Mouse (Mus musculus): ENCODE measurements around the gene Supt5.
"Not testable (repeated sequence)": the region's sequence is repeated elsewhere in the genome, so short reads cannot be mapped to it uniquely, and the experiment has no call there.

Supt5 gene

GRCm38 (mm10) chr7:28338108-28338998 is at the start of gene Supt5:
Supt5 (minus strand) TSS chr7:28338746.
- in situ Hi-C loops (cut with MseI, MboI), result no loop called here

GRCm38 (mm10) chr7:28387384-28387783 is 48.8 kb upstream of the Supt5 start:
- in situ Hi-C loops (cut with MseI, MboI), result not testable (repeated sequence)

GRCm38 (mm10) chr7:28386877-28387276 is 48.3 kb upstream of the Supt5 start:
- in situ Hi-C loops (cut with MseI, MboI), result not testable (repeated sequence)

GRCm38 (mm10) chr7:28386462-28386861 is 47.9 kb upstream of the Supt5 start:
- in situ Hi-C loops (cut with MseI, MboI), result no loop called here

GRCm38 (mm10) chr7:28386007-28386406 is 47.5 kb upstream of the Supt5 start:
- in situ Hi-C loops (cut with MseI, MboI), result no loop called here

- in situ Hi-C loops (cut with MseI, MboI), result no loop called here
Observed at GRCm38 (mm10) chr7:28385196-28385595, 46.6 kb upstream of the Supt5 start.

- in situ Hi-C loops (cut with MseI, MboI), result no loop called here
Observed at GRCm38 (mm10) chr7:28384162-28384561, 45.6 kb upstream of the Supt5 start.

GRCm38 (mm10) chr7:28383606-28384005 is 45.1 kb upstream of the Supt5 start:
- in situ Hi-C loops (cut with MseI, MboI), result no loop called here

GRCm38 (mm10) chr7:28382981-28383396 is 44.4 kb upstream of the Supt5 start:
- in situ Hi-C loops (cut with MseI, MboI), result no loop called here

- in situ Hi-C loops (cut with MseI, MboI), result no loop called here
Observed at GRCm38 (mm10) chr7:28382347-28382951, 43.9 kb upstream of the Supt5 start.

GRCm38 (mm10) chr7:28381938-28382337 is 43.4 kb upstream of the Supt5 start:
- in situ Hi-C loops (cut with MseI, MboI), result no loop called here

GRCm38 (mm10) chr7:28381017-28381790 is 42.7 kb upstream of the Supt5 start:
- in situ Hi-C loops (cut with MseI, MboI), result no loop called here

GRCm38 (mm10) chr7:28380237-28381016 is 41.9 kb upstream of the Supt5 start, which contains the start of gene Zfp36:
Zfp36 (minus strand) TSS chr7:28380253.
- in situ Hi-C loops (cut with MseI, MboI), result no loop called here

- in situ Hi-C loops (cut with MseI, MboI), result no loop called here
Observed at GRCm38 (mm10) chr7:28378769-28379651, 40.5 kb upstream of the Supt5 start.

- in situ Hi-C loops (cut with MseI, MboI), result no loop called here
Observed at GRCm38 (mm10) chr7:28378066-28378690, 39.6 kb upstream of the Supt5 start.

GRCm38 (mm10) chr7:28377190-28378065 is 38.9 kb upstream of the Supt5 start:
- in situ Hi-C loops (cut with MseI, MboI), result no loop called here

- in situ Hi-C loops (cut with MseI, MboI), result no loop called here
Observed at GRCm38 (mm10) chr7:28376011-28376771, 37.6 kb upstream of the Supt5 start.

Measured in mouse trophoblast stem cell (cell line).